Mouse (Mus musculus) spleen, adult 2 months (tissue): ENCODE measurements at regions not wholly inside any gene's neighbourhood (a gene's known extent, or its start where the extent isn't known, plus 50 kb on each side); places are given as distances from the start of the nearest gene placed in this dataset.

Experiments
- CTCF ChIP-seq: fragments of 200-500 bp; IDR thresholded peaks from 2 replicates; pipeline ENCODE4 v1.5.1; 2011; ENCODE audit warnings: mild to moderate bottlenecking, inconsistent platforms; ENCODE audit not compliant: insufficient read depth, insufficient read length, insufficient replicate concordance; ENCODE audit errors: extremely low read depth
- POLR2A ChIP-seq: fragments of 200-500 bp; IDR thresholded peaks from 2 replicates; pipeline ENCODE4 v1.6.1; 2011; ENCODE audit warnings: low read depth, low read length, inconsistent platforms

GRCm38 (mm10) chr13:28520127-28520482, 262.8 kb downstream of the Gm11361 start:
- TF ChIP-seq CTCF (no peak), POLR2A (no peak)
